Mouse (Mus musculus): ENCODE measurements around the gene Eri3. TPM values are rescaled to one million over a fixed set of nuclear protein-coding genes. Genes with fewer than 3 reads are reported as not detected.

Gene Eri3
- polyA plus RNA-seq, 1 experiment = 76.7 TPM

- Histone ChIP-seq H3K27ac (ENCODE audit: control insufficient read depth, insufficient read depth, low read depth, low read length) (no peak overlapping the region), H3K27me3 (ENCODE audit: control insufficient read depth, insufficient read depth, low read length) (no peaks in the 10 kb centered on the region), H3K36me3 (ENCODE audit: control insufficient read depth, insufficient read depth, low read length) (peaks cover 1% of the 10 kb centered on the region; the same call in 1 of the 2 replicates), H3K4me1 (ENCODE audit: control insufficient read depth, insufficient read depth, low read length) (no peaks in the 10 kb centered on the region), H3K4me3 (ENCODE audit: control insufficient read depth, low read depth, low read length) (no peak overlapping the region)
- TF ChIP-seq CTCF (IDR thresholded peaks at IDR 0.05; ENCODE audit: control insufficient read depth, insufficient read depth, insufficient replicate concordance, low read depth, low read length) (no peak), POLR2A (IDR thresholded peaks at IDR 0.05; ENCODE audit: control insufficient read depth, low read depth, low read length) (no peak)
These were observed 27.4 kb downstream of the Eri3 start for GRCm38 (mm10) chr4:117577579-117577978.

GRCm38 (mm10) chr4:117581626-117582025, 31.5 kb downstream of the Eri3 start:
- Histone ChIP-seq H3K36me3 (ENCODE audit: control insufficient read depth, insufficient read depth, low read length) (peaks cover 6% of the 10 kb centered on the region), H3K4me3 (ENCODE audit: control insufficient read depth, low read depth, low read length) (no peak overlapping the region), H3K4me1 (ENCODE audit: control insufficient read depth, insufficient read depth, low read length) (no peaks in the 10 kb centered on the region), H3K27ac (ENCODE audit: control insufficient read depth, insufficient read depth, low read depth, low read length) (no peak overlapping the region), H3K27me3 (ENCODE audit: control insufficient read depth, insufficient read depth, low read length) (no peaks in the 10 kb centered on the region)
- TF ChIP-seq POLR2A (IDR thresholded peaks at IDR 0.05; ENCODE audit: control insufficient read depth, low read depth, low read length) = no peak
- no peak for TF ChIP-seq CTCF (IDR thresholded peaks at IDR 0.05; ENCODE audit: control insufficient read depth, insufficient read depth, insufficient replicate concordance, low read depth, low read length)

GRCm38 (mm10) chr4:117585995-117586394, 35.8 kb downstream of the Eri3 start:
- H3K4me1 ChIP-seq (ENCODE audit: control insufficient read depth, insufficient read depth, low read length) = no peaks in the 10 kb centered on the region
- H3K4me3 ChIP-seq (ENCODE audit: control insufficient read depth, low read depth, low read length) = no peak overlapping the region
- H3K27me3 ChIP-seq (ENCODE audit: control insufficient read depth, insufficient read depth, low read length) = no peaks in the 10 kb centered on the region
- no peak overlapping the region for H3K27ac ChIP-seq (ENCODE audit: control insufficient read depth, insufficient read depth, low read depth, low read length)
- TF ChIP-seq POLR2A (IDR thresholded peaks at IDR 0.05; ENCODE audit: control insufficient read depth, low read depth, low read length) = no peak
- no peak for TF ChIP-seq CTCF (IDR thresholded peaks at IDR 0.05; ENCODE audit: control insufficient read depth, insufficient read depth, insufficient replicate concordance, low read depth, low read length)
- H3K36me3 ChIP-seq (ENCODE audit: control insufficient read depth, insufficient read depth, low read length) = peaks cover 7% of the 10 kb centered on the region

- no peak for TF ChIP-seq CTCF (IDR thresholded peaks at IDR 0.05; ENCODE audit: control insufficient read depth, insufficient read depth, insufficient replicate concordance, low read depth, low read length)
- no peak for TF ChIP-seq POLR2A (IDR thresholded peaks at IDR 0.05; ENCODE audit: control insufficient read depth, low read depth, low read length)
- Histone ChIP-seq H3K36me3 (ENCODE audit: control insufficient read depth, insufficient read depth, low read length) (peaks cover 9% of the 10 kb centered on the region), H3K27me3 (ENCODE audit: control insufficient read depth, insufficient read depth, low read length) (no peaks in the 10 kb centered on the region), H3K4me1 (ENCODE audit: control insufficient read depth, insufficient read depth, low read length) (no peaks in the 10 kb centered on the region), H3K4me3 (ENCODE audit: control insufficient read depth, low read depth, low read length) (no peak overlapping the region), H3K27ac (ENCODE audit: control insufficient read depth, insufficient read depth, low read depth, low read length) (no peak overlapping the region)
These were observed 37.3 kb downstream of the Eri3 start for GRCm38 (mm10) chr4:117587447-117587846.

GRCm38 (mm10) chr4:117589081-117589660, 39.0 kb downstream of the Eri3 start:
- Histone ChIP-seq H3K27ac (ENCODE audit: control insufficient read depth, insufficient read depth, low read depth, low read length) (no peak overlapping the region), H3K27me3 (ENCODE audit: control insufficient read depth, insufficient read depth, low read length) (no peaks in the 10 kb centered on the region), H3K4me1 (ENCODE audit: control insufficient read depth, insufficient read depth, low read length) (no peaks in the 10 kb centered on the region), H3K36me3 (ENCODE audit: control insufficient read depth, insufficient read depth, low read length) (peaks cover 8% of the 10 kb centered on the region), H3K4me3 (ENCODE audit: control insufficient read depth, low read depth, low read length) (no peak overlapping the region)
- no peak for TF ChIP-seq CTCF (IDR thresholded peaks at IDR 0.05; ENCODE audit: control insufficient read depth, insufficient read depth, insufficient replicate concordance, low read depth, low read length)
- TF ChIP-seq POLR2A (IDR thresholded peaks at IDR 0.05; ENCODE audit: control insufficient read depth, low read depth, low read length) = no peak

GRCm38 (mm10) chr4:117590781-117591180, 40.6 kb downstream of the Eri3 start:
- TF ChIP-seq CTCF (IDR thresholded peaks at IDR 0.05; ENCODE audit: control insufficient read depth, insufficient read depth, insufficient replicate concordance, low read depth, low read length) (no peak), POLR2A (IDR thresholded peaks at IDR 0.05; ENCODE audit: control insufficient read depth, low read depth, low read length) (no peak)
- Histone ChIP-seq H3K4me3 (ENCODE audit: control insufficient read depth, low read depth, low read length) (peak overlapping the region; percentile 26), H3K36me3 (ENCODE audit: control insufficient read depth, insufficient read depth, low read length) (peaks cover 8% of the 10 kb centered on the region), H3K4me1 (ENCODE audit: control insufficient read depth, insufficient read depth, low read length) (no peaks in the 10 kb centered on the region), H3K27ac (ENCODE audit: control insufficient read depth, insufficient read depth, low read depth, low read length) (no peak overlapping the region), H3K27me3 (ENCODE audit: control insufficient read depth, insufficient read depth, low read length) (no peaks in the 10 kb centered on the region)

GRCm38 (mm10) chr4:117592206-117592605, 42.0 kb downstream of the Eri3 start:
- Histone ChIP-seq H3K27ac (ENCODE audit: control insufficient read depth, insufficient read depth, low read depth, low read length) (no peak overlapping the region), H3K36me3 (ENCODE audit: control insufficient read depth, insufficient read depth, low read length) (peaks cover 8% of the 10 kb centered on the region), H3K4me3 (ENCODE audit: control insufficient read depth, low read depth, low read length) (no peak overlapping the region), H3K27me3 (ENCODE audit: control insufficient read depth, insufficient read depth, low read length) (no peaks in the 10 kb centered on the region), H3K4me1 (ENCODE audit: control insufficient read depth, insufficient read depth, low read length) (no peaks in the 10 kb centered on the region)
- TF ChIP-seq CTCF (IDR thresholded peaks at IDR 0.05; ENCODE audit: control insufficient read depth, insufficient read depth, insufficient replicate concordance, low read depth, low read length) = no peak
- no peak for TF ChIP-seq POLR2A (IDR thresholded peaks at IDR 0.05; ENCODE audit: control insufficient read depth, low read depth, low read length)
